Mouse (Mus musculus) spleen, embryonic (tissue): Measurements from ENCODE around the gene Rcsd1.

ENCODE experiments used
- CTCF ChIA-PET: fragments of 350-600 bp; sonication (Branson Sonifier 250); formaldehyde crosslinking; loops from one replicate; lab custom pipeline; 2022; lab: Charles Lee

The Rcsd1 gene

GRCm38 (mm10) chr1:165603218-165603617 lies 106.3 kb downstream of the Rcsd1 start:
- CTCF ChIA-PET = no interaction called here

- CTCF ChIA-PET = no interaction called here
These were observed 107.7 kb downstream of the Rcsd1 start for GRCm38 (mm10) chr1:165601775-165602280.
